Mouse (Mus musculus) spleen, postnatal 10 days (tissue): ENCODE data around the gene Thsd4.

Experiments used
- DNase-seq, 2 experiments: peaks; one replicate each; pipeline ENCODE4 v3.0.0; 2021 to 2022; ENCODE audit warnings: low spot score in 2 of 2

Thsd4 gene

DNA sequence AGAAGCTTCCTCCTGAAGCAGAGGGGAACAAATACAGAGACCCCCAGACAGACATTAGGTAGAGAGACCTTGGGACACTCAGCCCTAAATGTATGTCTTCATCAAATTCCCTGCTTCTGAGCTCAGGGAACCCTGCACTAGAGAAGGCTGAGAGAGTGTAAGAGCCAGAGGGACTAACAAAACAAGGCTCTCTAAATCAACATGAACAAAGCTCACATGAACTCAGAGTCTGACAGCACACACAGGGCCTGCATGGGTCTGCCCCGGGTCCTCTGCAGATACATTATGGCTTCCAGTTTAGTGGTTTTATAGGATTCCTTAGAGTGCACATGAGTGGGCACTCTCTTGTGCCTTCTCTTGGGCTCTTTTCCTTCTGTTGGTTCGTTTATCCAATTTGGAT, 140.8 kb downstream of the Thsd4 start:
- DNase-seq: no peak

DNA sequence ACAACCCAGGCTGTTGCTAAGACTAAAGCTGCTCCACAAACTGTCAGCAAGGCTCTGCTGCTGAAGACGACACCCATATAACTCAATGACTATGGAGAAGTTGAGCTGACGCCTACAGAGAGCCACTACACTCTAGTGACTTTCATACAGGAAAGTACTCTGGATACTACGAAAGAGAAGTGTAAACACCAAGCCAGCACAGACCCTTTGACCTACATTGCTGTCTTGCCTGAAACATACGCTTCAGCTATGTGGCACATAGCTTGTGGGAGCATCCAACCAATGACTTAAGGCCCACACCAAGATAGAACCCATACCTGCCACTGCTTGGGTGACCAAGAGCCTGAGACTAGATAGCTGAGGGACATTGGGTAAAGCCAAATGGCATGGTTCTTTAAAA, 141.3 kb downstream of the Thsd4 start:
- DNase-seq: no peak

DNA sequence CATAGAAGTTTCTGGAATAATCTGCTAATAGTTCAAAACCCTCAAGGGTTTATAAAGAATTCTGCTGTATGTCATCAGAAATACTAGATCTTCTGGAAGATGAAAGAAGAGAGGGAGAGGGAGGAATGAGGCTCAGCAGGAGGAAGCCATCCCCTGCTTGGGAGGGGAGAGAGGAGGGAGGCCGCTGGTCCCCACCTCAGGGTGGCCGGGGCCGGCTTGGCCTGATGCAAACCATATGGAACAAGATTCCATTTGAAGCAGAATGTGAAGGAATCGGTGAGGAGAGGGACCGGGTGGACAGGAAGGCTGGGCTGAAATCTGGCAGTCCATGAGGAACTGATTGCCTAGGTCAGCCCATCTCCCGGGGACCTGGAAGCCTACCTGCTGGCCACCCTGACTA, 143.6 kb downstream of the Thsd4 start:
- DNase-seq: no peak

GRCm38 (mm10) chr9:60373161-60373737, 148.6 kb downstream of the Thsd4 start:
- no peak for DNase-seq

- DNase-seq: no peak
Observed at GRCm38 (mm10) chr9:60368516-60368915, 153.3 kb downstream of the Thsd4 start.

- no peak for DNase-seq
Observed at GRCm38 (mm10) chr9:60367617-60368305, 154.1 kb downstream of the Thsd4 start.

GRCm38 (mm10) chr9:60364166-60364781, 157.6 kb downstream of the Thsd4 start:
- DNase-seq: no peak

DNA sequence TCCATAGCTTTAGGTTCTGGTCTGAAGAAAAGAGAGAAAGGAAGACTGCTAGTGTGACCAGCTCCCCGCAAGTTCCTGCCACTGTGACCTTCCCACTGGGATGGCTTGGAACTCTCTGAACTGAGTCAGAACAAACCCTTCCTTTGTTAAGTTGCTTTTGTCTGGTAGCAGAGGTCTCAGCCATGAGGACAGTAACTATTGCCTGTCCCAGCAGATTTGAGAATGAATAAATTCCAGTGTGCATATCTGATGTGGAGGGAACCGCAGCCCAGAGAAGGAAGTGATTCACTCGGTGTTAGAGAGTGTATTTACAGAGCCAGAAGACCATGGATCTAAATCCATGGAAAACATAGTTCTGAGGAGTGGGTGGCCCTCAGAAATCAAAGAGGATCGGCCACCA, 169.5 kb downstream of the Thsd4 start:
- no peak for DNase-seq

DNA sequence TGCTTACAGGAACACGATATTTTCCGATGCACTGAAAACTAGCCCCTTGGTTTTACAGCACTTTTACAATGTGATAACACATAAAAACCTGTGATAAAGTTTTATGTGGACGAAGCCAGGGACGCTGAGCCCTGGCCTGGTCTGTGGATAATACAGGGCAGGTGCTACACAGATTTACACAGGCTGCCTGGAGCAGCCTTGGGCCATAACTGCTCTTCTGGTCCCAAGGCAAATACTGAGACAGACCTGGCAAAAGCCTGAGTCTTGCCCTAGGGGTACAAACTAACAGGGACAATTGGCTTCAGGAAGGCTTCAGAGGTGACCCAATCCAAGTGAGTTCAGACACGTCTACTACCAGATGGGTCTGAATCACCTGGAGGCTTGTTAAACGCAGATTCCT, 170.7 kb downstream of the Thsd4 start:
- no peak for DNase-seq

- no peak for DNase-seq
Observed at GRCm38 (mm10) chr9:60336147-60336546, 185.7 kb downstream of the Thsd4 start.

DNA sequence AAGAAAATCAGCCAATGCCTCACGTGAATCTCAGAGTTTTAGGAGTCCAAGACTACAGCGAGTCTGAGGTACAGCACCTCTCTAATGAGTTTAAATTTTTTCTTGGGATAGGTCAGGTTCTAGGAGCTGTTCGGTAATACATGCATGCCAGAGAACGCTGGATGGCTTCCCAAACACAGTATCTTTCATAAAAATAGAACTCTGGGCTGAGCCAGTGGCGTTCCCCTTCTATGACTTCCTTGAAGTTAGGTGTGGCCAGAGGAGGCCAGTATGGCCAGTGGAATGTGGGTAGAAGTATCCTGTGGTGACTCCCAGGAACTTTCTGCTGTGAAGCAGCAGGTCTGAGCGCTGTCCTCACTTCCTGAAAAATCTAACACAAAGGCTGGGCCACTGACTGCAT, 186.4 kb downstream of the Thsd4 start:
- DNase-seq: no peak

GRCm38 (mm10) chr9:60329911-60330310, 191.9 kb downstream of the Thsd4 start:
- no peak for DNase-seq

DNA sequence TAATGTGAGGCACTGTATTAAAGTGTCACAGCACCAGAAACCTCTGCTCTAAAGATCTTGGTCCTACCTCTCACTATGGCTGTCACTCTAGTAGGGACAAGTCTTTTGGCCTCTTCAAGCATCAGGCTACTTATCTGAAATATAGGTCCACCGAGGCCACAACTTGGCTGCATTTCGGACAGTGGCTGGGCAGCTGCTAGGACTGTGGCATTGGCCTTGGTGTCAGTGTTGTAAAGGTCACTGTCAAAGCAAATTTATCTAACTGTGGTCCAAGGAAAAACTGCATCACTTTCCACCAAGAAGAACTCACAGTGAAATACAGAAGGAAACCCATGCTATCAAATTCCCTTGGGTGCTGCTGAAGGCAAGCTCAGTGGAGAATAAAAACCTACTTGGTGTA, 197.1 kb downstream of the Thsd4 start:
- DNase-seq: no peak

GRCm38 (mm10) chr9:60323435-60323834, 198.4 kb downstream of the Thsd4 start:
- DNase-seq: no peak

GRCm38 (mm10) chr9:60317291-60317690, 204.6 kb downstream of the Thsd4 start:
- DNase-seq: no peak

DNA sequence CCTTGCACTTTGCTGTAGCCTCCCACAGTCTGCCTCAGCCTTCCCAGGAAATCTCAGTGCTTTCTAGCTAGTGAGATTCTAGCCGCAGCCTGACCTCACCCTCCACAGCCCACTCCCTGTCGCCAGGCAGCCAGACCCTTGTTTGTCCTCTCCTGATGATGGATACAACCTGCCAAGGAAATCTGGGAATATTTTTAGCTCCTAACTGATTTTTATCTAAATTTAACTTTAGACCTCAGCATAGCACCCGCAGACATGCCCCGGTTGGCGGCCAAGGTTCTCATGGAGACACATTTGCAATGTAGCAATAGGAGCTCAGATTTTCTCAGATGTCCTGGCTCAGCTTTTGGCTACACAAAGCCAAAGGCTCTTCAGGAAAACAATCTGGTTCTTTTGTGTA, 205.3 kb downstream of the Thsd4 start:
- no peak for DNase-seq

DNA sequence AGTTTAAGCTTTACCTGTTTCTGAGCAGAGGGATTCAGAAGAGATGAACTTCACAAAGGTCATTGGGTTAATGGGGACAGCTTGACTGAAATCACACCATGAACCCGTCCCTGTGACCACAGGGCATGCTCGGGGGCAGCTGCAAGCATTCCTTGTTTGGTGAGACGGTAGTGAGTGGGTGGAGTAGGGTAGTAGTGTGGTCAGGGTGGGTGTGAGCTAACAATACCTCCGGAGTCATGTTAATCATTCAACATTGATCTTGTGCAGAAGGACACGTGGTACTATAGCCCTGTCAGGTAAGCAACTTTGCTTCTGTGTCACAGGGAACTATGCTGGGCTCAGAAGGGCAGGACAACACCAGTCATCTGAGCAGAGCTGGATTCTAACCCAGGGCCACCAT, 206.3 kb downstream of the Thsd4 start:
- DNase-seq: no peak

- DNase-seq: no peak
Observed at GRCm38 (mm10) chr9:60313661-60314060, 208.2 kb downstream of the Thsd4 start.

GRCm38 (mm10) chr9:60312670-60313069, 209.2 kb downstream of the Thsd4 start:
- no peak for DNase-seq

DNA sequence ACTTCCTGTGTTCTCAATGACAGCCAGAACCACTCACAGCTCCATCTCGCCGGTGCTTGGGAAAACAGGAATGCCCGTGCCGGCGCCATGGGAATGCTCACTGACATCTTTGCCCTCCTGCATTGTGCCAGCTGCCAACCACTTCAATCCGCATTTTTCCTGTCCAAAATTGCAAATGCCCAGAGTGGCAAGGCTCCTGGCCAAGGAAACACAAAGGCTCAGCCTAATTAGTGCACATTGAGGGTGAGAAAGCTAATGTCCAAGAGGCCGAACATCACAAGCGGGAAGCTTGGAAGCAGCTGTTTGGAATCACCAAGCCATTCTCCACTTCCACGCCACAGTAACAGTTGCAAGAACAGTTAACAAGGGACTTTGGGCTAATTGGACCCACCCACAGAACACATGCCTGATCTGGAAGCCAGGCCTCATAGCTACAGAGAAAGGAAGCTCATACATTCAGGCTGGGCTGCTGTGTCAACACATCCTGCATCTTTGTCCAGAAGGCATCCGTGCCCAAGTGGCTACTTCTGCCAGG, 210.2 kb downstream of the Thsd4 start:
- no peak for DNase-seq

DNA sequence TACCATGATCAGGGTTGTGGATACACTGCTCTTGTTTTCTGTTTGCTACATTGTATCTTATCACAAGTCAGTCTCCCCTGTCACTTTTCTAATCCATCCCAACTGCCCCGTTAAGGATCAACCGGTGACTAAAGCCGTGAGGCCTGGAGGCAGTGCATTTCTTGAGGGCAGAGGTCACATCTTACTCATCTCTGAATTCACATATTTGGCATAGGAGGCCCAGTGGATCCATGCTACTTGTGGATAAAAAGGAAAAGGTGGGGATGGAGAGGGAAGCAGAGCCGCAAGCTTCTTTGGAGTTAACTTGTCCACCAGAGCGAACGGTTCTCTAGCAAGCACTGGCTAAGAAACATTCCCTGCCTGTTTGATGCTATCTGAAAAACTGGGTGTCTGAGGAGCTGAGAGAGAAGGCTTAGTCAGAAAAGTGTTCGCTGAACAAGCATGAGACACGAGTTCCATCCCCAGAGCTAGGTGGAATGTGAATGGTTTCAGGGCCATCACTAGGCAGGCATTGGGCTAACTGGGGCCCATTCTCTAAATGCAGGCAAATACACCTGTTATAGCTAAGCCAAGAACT, 211.0 kb downstream of the Thsd4 start:
- DNase-seq: no peak

- DNase-seq: no peak
Observed at GRCm38 (mm10) chr9:60309786-60310711, 211.8 kb downstream of the Thsd4 start.
